Mouse (Mus musculus): ENCODE data around the gene Cox4i1. TPM values are rescaled to one million over a fixed set of nuclear protein-coding genes. Genes with fewer than 3 reads are reported as not detected.

Cox4i1 gene
- polyA plus RNA-seq, 1 experiment, result 1,270 TPM

- TF ChIP-seq CTCF (IDR thresholded peaks at IDR 0.05; ENCODE audit: control insufficient read depth, insufficient read depth, insufficient read length) (no peak), CEBPB (IDR thresholded peaks at IDR 0.05; ENCODE audit: low read depth) (no peak), MYOG (IDR thresholded peaks at IDR 0.05; ENCODE audit: control insufficient read depth, extremely low read depth, insufficient read length) (no peak), FOSL1 (IDR thresholded peaks at IDR 0.05; ENCODE audit: insufficient read depth, low read length, poor library complexity, severe bottlenecking) (no peak), MYOD1 (IDR thresholded peaks at IDR 0.05; ENCODE audit: control insufficient read depth, insufficient read length, low read depth) (no peak), MAX (IDR thresholded peaks at IDR 0.05) (no peak), USF1 (IDR thresholded peaks at IDR 0.05; ENCODE audit: low read depth) (no peak)
- Histone ChIP-seq H3K27me3 (ENCODE audit: control insufficient read depth, insufficient read depth, insufficient read length) (peaks cover 72% of the 10 kb centered on the region), H3K79me2 (ENCODE audit: control insufficient read depth, insufficient read depth) (no peaks in the 10 kb centered on the region), H3K4me3 (ENCODE audit: insufficient read depth, poor library complexity, severe bottlenecking) (no peak overlapping the region), H3ac (ENCODE audit: control insufficient read depth, insufficient read length, low read depth) (no peak overlapping the region), H3K79me3 (ENCODE audit: low read depth) (no peaks in the 10 kb centered on the region), H3K36me3 (ENCODE audit: control insufficient read depth, insufficient read depth) (no peaks in the 10 kb centered on the region)
Observed at GRCm38 (mm10) chr8:120704203-120704602, 36.2 kb downstream of the Cox4i1 start.

GRCm38 (mm10) chr8:120705163-120705562 lies 37.1 kb downstream of the Cox4i1 start:
- H3K36me3 ChIP-seq (ENCODE audit: control insufficient read depth, insufficient read depth), result no peaks in the 10 kb centered on the region
- no peaks in the 10 kb centered on the region for H3K79me2 ChIP-seq (ENCODE audit: control insufficient read depth, insufficient read depth)
- no peak overlapping the region for H3K4me3 ChIP-seq (ENCODE audit: insufficient read depth, poor library complexity, severe bottlenecking)
- H3K27me3 ChIP-seq (ENCODE audit: control insufficient read depth, insufficient read depth, insufficient read length), result peaks cover 71% of the 10 kb centered on the region
- no peak overlapping the region for H3ac ChIP-seq (ENCODE audit: control insufficient read depth, insufficient read length, low read depth)
- H3K79me3 ChIP-seq (ENCODE audit: low read depth), result no peaks in the 10 kb centered on the region
- TF ChIP-seq MYOD1 (IDR thresholded peaks at IDR 0.05; ENCODE audit: control insufficient read depth, insufficient read length, low read depth) (no peak), MYOG (IDR thresholded peaks at IDR 0.05; ENCODE audit: control insufficient read depth, extremely low read depth, insufficient read length) (no peak), MAX (IDR thresholded peaks at IDR 0.05) (no peak), CEBPB (IDR thresholded peaks at IDR 0.05; ENCODE audit: low read depth) (no peak), CTCF (IDR thresholded peaks at IDR 0.05; ENCODE audit: control insufficient read depth, insufficient read depth, insufficient read length) (no peak), FOSL1 (IDR thresholded peaks at IDR 0.05; ENCODE audit: insufficient read depth, low read length, poor library complexity, severe bottlenecking) (no peak), USF1 (IDR thresholded peaks at IDR 0.05; ENCODE audit: low read depth) (no peak)

DNA sequence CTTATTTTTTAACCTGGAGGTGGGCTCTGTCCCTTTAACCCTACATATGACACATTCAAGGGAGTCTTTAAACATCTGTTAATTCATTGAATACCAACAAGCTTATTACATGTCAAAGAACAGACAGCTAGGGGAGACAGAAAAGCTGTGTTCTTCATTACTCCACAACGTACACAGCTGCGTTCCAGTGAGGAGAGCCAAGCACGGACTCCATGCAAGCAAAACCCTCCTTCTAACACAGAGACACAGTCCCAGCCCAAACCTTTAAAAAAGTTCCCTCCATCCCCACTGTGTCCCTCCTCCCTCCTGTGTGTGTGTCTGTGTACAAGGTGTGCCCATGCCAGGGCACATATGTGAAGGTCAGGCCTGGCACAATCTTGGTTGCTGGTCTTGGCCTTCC lies 38.2 kb downstream of the Cox4i1 start:
- Histone ChIP-seq H3K79me2 (ENCODE audit: control insufficient read depth, insufficient read depth) (no peaks in the 10 kb centered on the region), H3K4me3 (ENCODE audit: insufficient read depth, poor library complexity, severe bottlenecking) (no peak overlapping the region), H3K27me3 (ENCODE audit: control insufficient read depth, insufficient read depth, insufficient read length) (peaks cover 74% of the 10 kb centered on the region), H3ac (ENCODE audit: control insufficient read depth, insufficient read length, low read depth) (no peak overlapping the region), H3K79me3 (ENCODE audit: low read depth) (no peaks in the 10 kb centered on the region), H3K36me3 (ENCODE audit: control insufficient read depth, insufficient read depth) (no peaks in the 10 kb centered on the region)
- no peak for TF ChIP-seq MYOD1 (IDR thresholded peaks at IDR 0.05; ENCODE audit: control insufficient read depth, insufficient read length, low read depth)
- TF ChIP-seq USF1 (IDR thresholded peaks at IDR 0.05; ENCODE audit: low read depth), result no peak
- TF ChIP-seq CTCF (IDR thresholded peaks at IDR 0.05; ENCODE audit: control insufficient read depth, insufficient read depth, insufficient read length), result no peak
- TF ChIP-seq CEBPB (IDR thresholded peaks at IDR 0.05; ENCODE audit: low read depth), result no peak
- TF ChIP-seq MYOG (IDR thresholded peaks at IDR 0.05; ENCODE audit: control insufficient read depth, extremely low read depth, insufficient read length), result no peak
- TF ChIP-seq FOSL1 (IDR thresholded peaks at IDR 0.05; ENCODE audit: insufficient read depth, low read length, poor library complexity, severe bottlenecking), result no peak
- no peak for TF ChIP-seq MAX (IDR thresholded peaks at IDR 0.05)

DNA sequence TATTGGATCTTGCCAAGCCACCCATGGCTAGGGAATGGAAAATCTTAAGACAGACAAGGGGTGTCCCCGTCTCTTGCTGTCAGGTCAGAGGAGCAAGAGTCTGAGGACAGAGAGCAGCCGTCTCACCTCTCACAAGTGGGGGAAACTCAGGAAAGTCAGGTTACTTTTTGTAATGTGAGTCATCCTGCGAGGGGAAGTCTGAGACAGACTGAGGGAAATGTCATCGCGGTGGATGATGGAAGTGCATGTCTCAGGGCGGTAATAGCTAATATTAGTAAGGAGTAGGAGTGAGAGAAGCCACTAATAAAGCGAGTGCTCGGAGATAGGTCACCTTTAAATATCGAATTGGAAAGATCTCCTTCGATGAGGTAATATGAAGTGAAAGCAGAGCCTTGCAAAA lies 41.2 kb downstream of the Cox4i1 start:
- no peaks in the 10 kb centered on the region for H3K36me3 ChIP-seq (ENCODE audit: control insufficient read depth, insufficient read depth)
- H3K27me3 ChIP-seq (ENCODE audit: control insufficient read depth, insufficient read depth, insufficient read length), result peaks cover 54% of the 10 kb centered on the region
- TF ChIP-seq CEBPB (IDR thresholded peaks at IDR 0.05; ENCODE audit: low read depth) (no peak), MYOG (IDR thresholded peaks at IDR 0.05; ENCODE audit: control insufficient read depth, extremely low read depth, insufficient read length) (no peak), CTCF (IDR thresholded peaks at IDR 0.05; ENCODE audit: control insufficient read depth, insufficient read depth, insufficient read length) (no peak), MYOD1 (IDR thresholded peaks at IDR 0.05; ENCODE audit: control insufficient read depth, insufficient read length, low read depth) (no peak), FOSL1 (IDR thresholded peaks at IDR 0.05; ENCODE audit: insufficient read depth, low read length, poor library complexity, severe bottlenecking) (no peak), MAX (IDR thresholded peaks at IDR 0.05) (no peak), USF1 (IDR thresholded peaks at IDR 0.05; ENCODE audit: low read depth) (no peak)
- no peak overlapping the region for H3ac ChIP-seq (ENCODE audit: control insufficient read depth, insufficient read length, low read depth)
- H3K79me3 ChIP-seq (ENCODE audit: low read depth), result no peaks in the 10 kb centered on the region
- H3K4me3 ChIP-seq (ENCODE audit: insufficient read depth, poor library complexity, severe bottlenecking), result no peak overlapping the region
- no peaks in the 10 kb centered on the region for H3K79me2 ChIP-seq (ENCODE audit: control insufficient read depth, insufficient read depth)

GRCm38 (mm10) chr8:120715200-120715599 lies 47.2 kb downstream of the Cox4i1 start:
- Histone ChIP-seq H3K79me2 (ENCODE audit: control insufficient read depth, insufficient read depth) (no peaks in the 10 kb centered on the region), H3K36me3 (ENCODE audit: control insufficient read depth, insufficient read depth) (no peaks in the 10 kb centered on the region), H3ac (ENCODE audit: control insufficient read depth, insufficient read length, low read depth) (no peak overlapping the region), H3K4me3 (ENCODE audit: insufficient read depth, poor library complexity, severe bottlenecking) (no peak overlapping the region), H3K27me3 (ENCODE audit: control insufficient read depth, insufficient read depth, insufficient read length) (peaks cover 52% of the 10 kb centered on the region), H3K79me3 (ENCODE audit: low read depth) (no peaks in the 10 kb centered on the region)
- TF ChIP-seq USF1 (IDR thresholded peaks at IDR 0.05; ENCODE audit: low read depth) (no peak), CEBPB (IDR thresholded peaks at IDR 0.05; ENCODE audit: low read depth) (no peak), MAX (IDR thresholded peaks at IDR 0.05) (no peak), MYOD1 (IDR thresholded peaks at IDR 0.05; ENCODE audit: control insufficient read depth, insufficient read length, low read depth) (no peak), FOSL1 (IDR thresholded peaks at IDR 0.05; ENCODE audit: insufficient read depth, low read length, poor library complexity, severe bottlenecking) (no peak), CTCF (IDR thresholded peaks at IDR 0.05; ENCODE audit: control insufficient read depth, insufficient read depth, insufficient read length) (no peak), MYOG (IDR thresholded peaks at IDR 0.05; ENCODE audit: control insufficient read depth, extremely low read depth, insufficient read length) (no peak)

Data from C2C12 (cell line).